Mouse (Mus musculus) CH12.LX (cell line): ENCODE data around the gene Eps15l1. TPM values are rescaled to one million over a fixed set of nuclear protein-coding genes. Genes with fewer than 3 reads are reported as not detected.

Experiments
- DNase-seq: peaks from one replicate; pipeline ENCODE4 v3.0.0-alpha.2; 2013; ENCODE audit errors: extremely low read depth
- H3K27ac ChIP-seq: 2 replicates; pipeline ENCODE4 v1.5.1; 2012; ENCODE audit warnings: low read depth, mild to moderate bottlenecking, control low read depth, moderate library complexity; ENCODE audit not compliant: insufficient read depth
- H3K27me3 ChIP-seq: replicated peaks from 2 replicates; pipeline ENCODE3; 2012; ENCODE audit warnings: inconsistent platforms
- H3K36me3 ChIP-seq, 2 experiments: replicated peaks in 1 of 2; 2 replicates each; pipeline versions ENCODE3 to v1.6.1; 2012; ENCODE audit warnings: inconsistent platforms in 1 of 2, low read length in 1 of 2, mild to moderate bottlenecking in 1 of 2, mixed read lengths in 1 of 2, moderate library complexity in 1 of 2; ENCODE audit not compliant: control insufficient read depth in 1 of 2, insufficient read depth in 1 of 2
- H3K4me1 ChIP-seq, 2 experiments: 2 replicates each; pipeline ENCODE4 v1.6.1; 2012; ENCODE audit warnings: inconsistent platforms in 1 of 2, moderate library complexity in 1 of 2; ENCODE audit not compliant: insufficient read depth in 2 of 2, control insufficient read depth in 1 of 2
- H3K4me2 ChIP-seq: 2 replicates; pipeline ENCODE4 v1.6.1; 2012; ENCODE audit warnings: low read depth, mild to moderate bottlenecking, control low read depth; ENCODE audit not compliant: poor library complexity, insufficient read depth, severe bottlenecking
- H3K4me3 ChIP-seq, 3 experiments: fragments of 150-350 bp in 1 of 3; sonication (generic) in 1 of 3; replicated peaks in 1 of 3; 2 replicates each; pipeline versions ENCODE3 to v1.5.1; 2011 to 2012; ENCODE audit warnings: low read depth in 2 of 3, low read length in 2 of 3, mild to moderate bottlenecking in 2 of 3, moderate library complexity in 2 of 3, control low read depth in 1 of 3, improper control_type of control experiment in 1 of 3, inconsistent platforms in 1 of 3, mixed read lengths in 1 of 3; ENCODE audit not compliant: poor library complexity in 1 of 3
- H3K79me2 ChIP-seq: replicated peaks from 2 replicates; pipeline ENCODE4 v1.6.1; 2012; ENCODE audit warnings: mild to moderate bottlenecking, moderate library complexity; ENCODE audit not compliant: control insufficient read depth, poor library complexity, insufficient read depth, severe bottlenecking; ENCODE audit errors: extremely low read depth
- H3K9ac ChIP-seq: 2 replicates; pipeline ENCODE4 v1.6.1; 2012; ENCODE audit warnings: low read depth, mild to moderate bottlenecking, control low read depth, moderate library complexity; ENCODE audit not compliant: insufficient read depth
- H3K9me3 ChIP-seq: replicated peaks from 2 replicates; pipeline ENCODE3; 2012; ENCODE audit warnings: low read length, inconsistent platforms, mixed read lengths
- BHLHE40 ChIP-seq: IDR thresholded peaks from 2 replicates; pipeline ENCODE4 v1.6.1; 2011; ENCODE audit warnings: mild to moderate bottlenecking, low read depth, low read length, improper control_type of control experiment
- CHD1 ChIP-seq: IDR thresholded peaks from 2 replicates; pipeline ENCODE4 v1.6.1; 2012; ENCODE audit warnings: low read depth, low read length, improper control_type of control experiment, inconsistent platforms
- CHD2 ChIP-seq: IDR thresholded peaks from 2 replicates; pipeline ENCODE4 v1.6.1; 2011; ENCODE audit warnings: low read length, improper control_type of control experiment
- CTCF ChIP-seq, 2 experiments: IDR thresholded peaks in 1 of 2; conservative IDR thresholded peaks in 1 of 2; 2 replicates each; pipeline ENCODE4 v1.5.1; 2011 to 2012; ENCODE audit warnings: low read depth in 2 of 2, low read length in 2 of 2, improper control_type of control experiment in 1 of 2, inconsistent platforms in 1 of 2, mild to moderate bottlenecking in 1 of 2, moderate library complexity in 1 of 2
- E2F4 ChIP-seq: IDR thresholded peaks from 2 replicates; pipeline ENCODE4 v1.6.1; 2011; ENCODE audit warnings: low read depth, low read length, improper control_type of control experiment; ENCODE audit not compliant: insufficient replicate concordance
- ELF1 ChIP-seq: IDR thresholded peaks from 2 replicates; pipeline ENCODE4 v1.6.1; 2014; ENCODE audit warnings: low read depth, mild to moderate bottlenecking, inconsistent platforms, low read length, improper control_type of control experiment
- EP300 ChIP-seq: IDR thresholded peaks from 2 replicates; pipeline ENCODE4 v1.6.1; 2011; ENCODE audit warnings: low read length, improper control_type of control experiment
- ETS1 ChIP-seq: conservative IDR thresholded peaks from 2 replicates; pipeline ENCODE4 v1.6.1; 2012; ENCODE audit warnings: low read depth, mild to moderate bottlenecking, inconsistent platforms, low read length, improper control_type of control experiment, moderate library complexity
- GABPA ChIP-seq: IDR thresholded peaks from 2 replicates; pipeline ENCODE4 v1.6.1; 2012; ENCODE audit warnings: low read depth, low read length, improper control_type of control experiment, inconsistent platforms; ENCODE audit not compliant: insufficient replicate concordance
- IRF4 ChIP-seq: IDR thresholded peaks from 2 replicates; pipeline ENCODE4 v1.6.1; 2014; ENCODE audit warnings: low read depth, mild to moderate bottlenecking, inconsistent platforms, low read length, improper control_type of control experiment
- JUN ChIP-seq: IDR thresholded peaks from 2 replicates; pipeline ENCODE4 v1.6.1; 2011; ENCODE audit warnings: low read depth, mild to moderate bottlenecking, low read length, improper control_type of control experiment, moderate library complexity; ENCODE audit not compliant: insufficient read depth
- JUND ChIP-seq: conservative IDR thresholded peaks from 2 replicates; pipeline ENCODE4 v1.6.1; 2011; ENCODE audit warnings: low read depth, low read length, improper control_type of control experiment
- MAFK ChIP-seq: IDR thresholded peaks from 2 replicates; pipeline ENCODE4 v1.6.1; 2011; ENCODE audit warnings: low read length, improper control_type of control experiment; ENCODE audit not compliant: insufficient replicate concordance
- MEF2A ChIP-seq: IDR thresholded peaks from 2 replicates; pipeline ENCODE4 v1.6.1; 2014; ENCODE audit warnings: low read depth, mild to moderate bottlenecking, inconsistent platforms, low read length, improper control_type of control experiment, borderline replicate concordance
- MXI1 ChIP-seq: IDR thresholded peaks from 2 replicates; pipeline ENCODE4 v1.6.1; 2011; ENCODE audit warnings: mild to moderate bottlenecking, low read depth, low read length, improper control_type of control experiment
- NELFE ChIP-seq: IDR thresholded peaks from 2 replicates; pipeline ENCODE4 v1.6.1; 2011; ENCODE audit warnings: low read depth, low read length, improper control_type of control experiment
- NRF1 ChIP-seq: IDR thresholded peaks from 2 replicates; pipeline ENCODE4 v1.6.1; 2014; ENCODE audit warnings: low read depth, mild to moderate bottlenecking, inconsistent platforms, low read length, improper control_type of control experiment, moderate library complexity
- PAX5 ChIP-seq: IDR thresholded peaks from 2 replicates; pipeline ENCODE4 v1.6.1; 2012; ENCODE audit warnings: low read length, inconsistent platforms, mixed read lengths
- POLR2A ChIP-seq: IDR thresholded peaks from 2 replicates; pipeline ENCODE4 v1.6.1; 2011; ENCODE audit warnings: low read depth, mild to moderate bottlenecking, improper control_type of control experiment, low read length
- POLR2AphosphoS2 ChIP-seq: IDR thresholded peaks from 2 replicates; pipeline ENCODE4 v1.6.1; 2011; ENCODE audit warnings: low read depth, low read length, improper control_type of control experiment
- RAD21 ChIP-seq: IDR thresholded peaks from 2 replicates; pipeline ENCODE4 v1.6.1; 2011; ENCODE audit warnings: low read depth, mild to moderate bottlenecking, low read length, improper control_type of control experiment, moderate library complexity
- RCOR1 ChIP-seq: conservative IDR thresholded peaks from 2 replicates; pipeline ENCODE4 v1.6.1; 2012; ENCODE audit warnings: low read depth, mild to moderate bottlenecking, inconsistent platforms, low read length, improper control_type of control experiment
- SMC3 ChIP-seq: IDR thresholded peaks from 2 replicates; pipeline ENCODE4 v1.6.1; 2011; ENCODE audit warnings: low read depth, low read length, improper control_type of control experiment
- TBP ChIP-seq: conservative IDR thresholded peaks from 2 replicates; pipeline ENCODE4 v1.6.1; 2011; ENCODE audit warnings: low read depth, low read length, improper control_type of control experiment
- TCF12 ChIP-seq: IDR thresholded peaks from 2 replicates; pipeline ENCODE4 v1.6.1; 2014; ENCODE audit warnings: low read depth, mild to moderate bottlenecking, inconsistent platforms, low read length, improper control_type of control experiment
- UBTF ChIP-seq: IDR thresholded peaks from 2 replicates; pipeline ENCODE4 v1.6.1; 2012; ENCODE audit warnings: low read depth, mild to moderate bottlenecking, inconsistent platforms, low read length, improper control_type of control experiment, moderate library complexity
- USF1 ChIP-seq: IDR thresholded peaks from 2 replicates; pipeline ENCODE4 v1.6.1; 2014; ENCODE audit warnings: low read depth, mild to moderate bottlenecking, inconsistent platforms, low read length, improper control_type of control experiment
- ZC3H11A ChIP-seq: IDR thresholded peaks from 2 replicates; pipeline ENCODE4 v1.6.1; 2012; ENCODE audit warnings: low read depth, mild to moderate bottlenecking, inconsistent platforms, low read length, improper control_type of control experiment
- ZMIZ1 ChIP-seq: IDR thresholded peaks from 2 replicates; pipeline ENCODE4 v1.6.1; 2012; ENCODE audit warnings: low read depth, mild to moderate bottlenecking, inconsistent platforms, low read length, improper control_type of control experiment
- ZNF384 ChIP-seq: IDR thresholded peaks from 2 replicates; pipeline ENCODE4 v1.6.1; 2012; ENCODE audit warnings: low read depth, low read length, improper control_type of control experiment, inconsistent platforms
- dilution Hi-C: fragments of 300-500 bp; cut with MboI; formaldehyde crosslinking; loops from 2 replicates; pipeline ENCODE4 v1.14.3; 2020; ENCODE audit warnings: low sequenced_read_pairs; ENCODE audit not compliant: extremely low pct_unique_long_range_greater_than_20kb, extremely low pct_ligation_motif_present
- in situ Hi-C: fragments of 300-500 bp; cut with MboI; formaldehyde crosslinking; loops from 3 replicates; pipeline ENCODE4 v1.14.3; 2019; ENCODE audit warnings: low sequenced_read_pairs, low pct_ligation_motif_present, low pct_unique_long_range_greater_than_20kb, mixed read lengths
- polyA plus RNA-seq: library from polyadenylated mRNA; unstranded; fragments of >175 nt; gene quantifications from 2 replicates; pipeline ENCODE4 v1.2.1, GENCODE M21; 2012; ENCODE audit warnings: low read depth; ENCODE audit not compliant: insufficient read length
- total RNA-seq, 2 experiments: library from RNA; depleted of rRNA; stranded (reverse); fragments of 300-350 nt in 1 of 2; fragments of >200 nt in 1 of 2; gene quantifications; 2 replicates each; pipeline ENCODE4 v1.2.3; 2012 to 2014

Gene Eps15l1
- total and polyA plus RNA-seq, 3 experiments = 21.7 to 49.4 (median 25.6) TPM

- H3K36me3 ChIP-seq = peaks cover 59 to 97% of the 10 kb centered on the region in 2 experiments
- TF ChIP-seq USF1 = no peak
- no peak for TF ChIP-seq ZNF384
- TF ChIP-seq CTCF (conservative IDR thresholded peaks at IDR 0.05 in 1 of 2, IDR thresholded peaks at IDR 0.05 in 1 of 2; ENCODE audit: low read depth in 2 of 2, low read length in 2 of 2) = no peak
- TF ChIP-seq PAX5 = no peak
- no peak for TF ChIP-seq GABPA
- no peak for TF ChIP-seq CHD1
- TF ChIP-seq MEF2A = no peak
- TF ChIP-seq RAD21 = no peak
- no peak for TF ChIP-seq MAFK
- no peak for TF ChIP-seq ZMIZ1
- TF ChIP-seq ETS1 = no peak
- no peak for TF ChIP-seq E2F4
- TF ChIP-seq JUND = no peak
- TF ChIP-seq UBTF = no peak
- no peak for TF ChIP-seq RCOR1
- TF ChIP-seq SMC3 = no peak
- no peak for TF ChIP-seq TBP
- TF ChIP-seq CHD2 = no peak
- no peak overlapping the region for H3K4me2 ChIP-seq
- H3K27me3 ChIP-seq = no peaks in the 10 kb centered on the region
- H3K9me3 ChIP-seq = peaks cover 4% of the 10 kb centered on the region
- H3K79me2 ChIP-seq = no peaks in the 10 kb centered on the region
- no peak overlapping the region for H3K9ac ChIP-seq
- no peak overlapping the region for H3K4me3 ChIP-seq
- peaks cover 0 to 49% of the 10 kb centered on the region in 2 experiments; a peak in 2 of 4 replicates for H3K4me1 ChIP-seq
- no peak for DNase-seq
- dilution Hi-C loops (no loop called here), in situ Hi-C loops (loop anchor here (5.0 kb wide), 1 partner anchor 36 kb away; no protein-coding TSS in a partner anchor)
- no peak overlapping the region for H3K27ac ChIP-seq
These were observed 54.8 kb downstream of the Eps15l1 start for GRCm38 (mm10) chr8:72366435-72366834.

GRCm38 (mm10) chr8:72365826-72366225 is 55.4 kb downstream of the Eps15l1 start:
- no peak overlapping the region for H3K4me3 ChIP-seq
- H3K9ac ChIP-seq = no peak overlapping the region
- H3K4me2 ChIP-seq = no peak overlapping the region
- no peaks in the 10 kb centered on the region for H3K79me2 ChIP-seq
- peaks cover 58 to 97% of the 10 kb centered on the region in 2 experiments for H3K36me3 ChIP-seq
- no peak overlapping the region for H3K27ac ChIP-seq
- peak; percentile 77 for DNase-seq
- no peaks in the 10 kb centered on the region for H3K27me3 ChIP-seq
- H3K9me3 ChIP-seq = peaks cover 4% of the 10 kb centered on the region
- peaks cover 0 to 49% of the 10 kb centered on the region in 2 experiments; a peak in 2 of 4 replicates for H3K4me1 ChIP-seq
- in situ Hi-C loops = loop anchor here (5.0 kb wide), 1 partner anchor 36 kb away; no protein-coding TSS in a partner anchor
- dilution Hi-C loops = no loop called here
- peak; percentile 99 for TF ChIP-seq SMC3
- no peak for TF ChIP-seq ZMIZ1
- TF ChIP-seq IRF4 = no peak; the same call in 1 of the 2 replicates
- no peak for TF ChIP-seq CHD2
- no peak for TF ChIP-seq USF1
- TF ChIP-seq RAD21 = peak; percentile 98
- no peak for TF ChIP-seq ELF1
- TF ChIP-seq POLR2A = no peak
- no peak; the same call in 1 of the 2 replicates for TF ChIP-seq NELFE
- no peak for TF ChIP-seq JUN
- no peak for TF ChIP-seq GABPA
- TF ChIP-seq TCF12 = no peak
- TF ChIP-seq MXI1 = no peak
- TF ChIP-seq CHD1 = no peak
- TF ChIP-seq E2F4 = no peak
- TF ChIP-seq MEF2A = no peak
- TF ChIP-seq NRF1 = no peak
- TF ChIP-seq UBTF = no peak
- TF ChIP-seq BHLHE40 = no peak
- no peak for TF ChIP-seq TBP
- TF ChIP-seq MAFK = no peak
- TF ChIP-seq EP300 = no peak
- TF ChIP-seq ZC3H11A = peak; percentile 91
- no peak for TF ChIP-seq POLR2AphosphoS2
- TF ChIP-seq CTCF (conservative IDR thresholded peaks at IDR 0.05 in 1 of 2, IDR thresholded peaks at IDR 0.05 in 1 of 2; ENCODE audit: low read depth in 2 of 2, low read length in 2 of 2) = peak; percentile 60 to 97; a peak in 3 of 4 replicates
